Mouse (Mus musculus) kidney, postnatal 25 days (tissue): ENCODE data around the gene Crlf2.

Source experiments
- DNase-seq, 2 experiments: peaks; one replicate each; pipeline ENCODE4 v3.0.0; 2021; ENCODE audit warnings: mixed read lengths in 2 of 2

Crlf2 gene

DNA sequence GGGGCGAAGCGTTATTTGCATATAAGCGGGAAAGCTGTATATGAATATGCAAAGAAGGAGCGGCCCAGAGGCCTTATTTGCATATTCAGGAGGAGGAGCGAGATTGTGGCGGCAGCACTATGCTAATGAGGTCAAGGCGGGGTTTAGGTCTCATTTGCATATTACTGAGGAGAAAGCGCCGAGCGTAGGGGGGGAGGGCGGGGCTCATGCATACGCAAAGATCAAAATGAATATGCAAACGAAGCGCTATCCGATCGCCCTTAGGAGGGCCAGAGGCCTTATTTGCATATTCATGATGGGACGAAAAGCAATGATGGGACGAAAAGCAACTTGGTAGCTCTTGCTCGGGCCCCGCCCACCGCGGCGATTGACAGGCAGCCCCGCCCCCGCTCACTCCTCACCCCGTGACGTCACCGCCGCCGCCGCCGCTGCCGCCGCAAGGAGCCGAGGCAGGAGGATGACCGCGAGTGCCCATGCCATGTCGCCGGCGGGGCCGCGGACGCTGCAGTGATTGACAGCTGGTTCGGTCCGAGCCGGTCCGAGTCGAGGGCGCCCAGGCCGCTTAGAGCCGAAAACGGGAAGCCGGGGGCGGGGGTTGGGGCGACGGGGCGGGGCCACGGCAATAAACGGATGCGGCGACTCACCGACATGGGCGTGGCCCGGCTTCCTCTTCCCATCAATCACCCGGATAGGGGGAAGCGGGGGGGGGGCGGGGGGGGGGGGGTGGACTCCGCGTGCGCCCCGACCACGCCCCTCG lies at the start of gene Crlf2:
TSS of gene Crlf2 (minus strand) at position 590 of the 757 bp plus-strand sequence.
- DNase-seq = peak; percentile 91 to 92

DNA sequence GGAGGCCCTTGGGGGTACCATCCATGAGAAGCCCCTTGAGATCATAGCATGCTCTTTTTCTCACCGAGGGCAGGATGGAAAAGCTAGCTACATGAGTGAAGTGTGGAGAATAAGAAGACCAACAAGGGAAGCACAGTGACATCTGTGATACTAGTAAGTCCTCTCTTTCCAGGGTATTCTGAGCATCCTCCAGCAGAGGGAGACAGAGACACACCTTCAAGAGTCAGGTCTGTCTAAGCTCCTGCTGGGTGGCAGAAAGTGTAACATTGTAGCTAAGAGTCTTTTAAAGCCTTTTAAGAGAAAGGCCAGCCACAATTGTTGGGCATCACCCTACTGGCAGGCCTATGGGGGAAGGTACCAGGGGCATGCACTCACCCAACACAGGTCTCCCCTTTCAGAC lies 43.8 kb upstream of the Crlf2 start:
- peak in 1 of 2 experiments; percentile 43 for DNase-seq

DNA sequence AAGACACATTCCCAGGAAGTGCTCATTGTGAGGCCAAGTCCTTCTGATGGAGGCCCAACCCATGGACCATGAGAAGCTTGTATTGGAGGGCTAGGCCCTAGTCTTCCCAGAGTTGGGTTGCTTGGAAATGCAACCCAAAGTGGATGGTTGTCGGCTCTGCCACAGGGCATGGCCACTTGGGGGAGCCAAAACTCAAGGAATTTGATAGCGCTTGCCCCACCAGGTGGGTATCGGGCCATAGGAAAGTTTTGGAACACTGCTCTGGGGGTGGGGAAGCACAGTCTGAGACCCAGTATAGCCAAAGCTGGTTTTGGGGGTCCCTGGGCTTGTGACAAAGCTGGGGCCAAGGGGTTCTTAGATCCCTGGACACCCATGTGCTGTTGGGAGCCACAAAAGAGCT lies 42.3 kb upstream of the Crlf2 start:
- DNase-seq = peak in 1 of 2 experiments; percentile 54

DNA sequence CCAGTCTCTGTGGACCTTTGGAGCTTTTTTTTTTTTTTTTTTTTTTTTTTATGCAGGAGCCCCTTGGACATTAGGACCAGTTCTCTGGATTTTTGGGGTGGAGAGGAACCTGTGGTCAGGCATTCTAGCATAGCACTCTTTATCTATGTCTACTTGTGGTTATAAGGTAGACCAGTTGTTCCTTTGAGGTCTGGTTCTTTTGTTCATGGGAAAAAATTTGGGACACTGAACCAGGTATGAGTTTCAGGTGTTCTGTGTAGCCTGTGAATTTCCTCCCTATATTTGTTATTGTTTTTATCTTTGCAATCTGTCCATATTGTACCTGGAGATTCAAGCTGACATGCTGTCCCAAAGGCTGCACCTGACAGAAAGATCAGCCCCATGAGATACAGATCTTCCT lies 40.1 kb upstream of the Crlf2 start:
- DNase-seq = no peak

DNA sequence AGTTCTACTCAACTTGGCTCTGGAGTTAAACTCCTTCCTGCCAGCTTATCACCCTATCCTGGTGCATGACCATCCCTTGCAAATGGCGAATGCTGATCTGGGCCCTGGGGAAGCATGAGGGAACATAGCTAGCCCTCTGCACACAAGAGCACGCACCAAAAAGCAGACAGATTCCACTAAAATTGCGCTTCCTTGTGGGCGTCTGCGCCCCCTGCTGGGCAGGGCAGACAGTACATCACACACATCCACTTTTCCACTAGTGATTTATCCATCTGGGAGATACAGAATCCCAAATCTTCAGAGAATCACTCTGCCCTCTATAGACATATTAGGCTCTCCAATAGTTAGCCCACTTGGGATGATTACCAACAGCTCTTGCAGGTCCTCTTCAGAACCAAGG lies 37.9 kb upstream of the Crlf2 start:
- peak in 1 of 2 experiments; percentile 36 for DNase-seq

DNA sequence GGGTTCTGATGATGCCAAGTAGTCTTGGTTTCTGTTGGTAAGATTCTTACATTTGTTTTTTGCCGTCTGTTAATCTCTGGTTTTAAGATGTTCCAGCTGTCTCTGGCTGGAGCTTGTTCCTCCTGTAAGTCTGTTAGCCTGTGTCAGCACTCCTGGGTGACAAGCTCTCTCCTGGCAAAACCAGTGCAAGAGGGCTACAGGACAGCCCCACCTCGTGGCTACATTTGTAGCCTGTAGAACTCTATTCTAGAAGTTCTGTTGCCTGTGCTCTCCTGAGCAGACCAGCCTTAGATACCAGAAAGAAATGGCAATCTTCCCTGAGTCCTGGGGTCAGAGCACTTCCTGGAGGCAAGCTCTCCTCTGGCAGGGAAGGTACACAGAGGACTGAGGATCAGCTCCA lies 4.0 kb upstream of the Crlf2 start:
- DNase-seq = no peak

DNA sequence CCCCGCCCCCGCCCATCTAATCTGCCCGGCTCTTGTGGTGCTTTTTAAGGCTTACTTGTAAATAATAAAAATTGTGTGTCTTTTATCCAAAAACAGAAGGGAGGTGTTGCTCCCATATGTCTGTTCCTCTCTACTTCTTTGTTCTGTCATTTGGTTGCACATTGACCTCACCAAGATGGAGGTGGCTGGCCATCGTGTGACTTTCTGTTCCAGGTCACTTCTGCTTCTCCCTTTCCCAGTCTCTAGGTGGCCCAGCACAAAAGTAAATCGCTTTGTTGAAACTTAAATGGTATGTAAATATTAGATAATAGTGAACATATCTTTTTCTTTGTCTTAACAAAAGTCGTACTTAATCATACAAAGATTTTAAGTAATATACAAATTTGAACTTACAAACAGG lies 398 bp upstream of the Crlf2 start:
- no peak for DNase-seq

DNA sequence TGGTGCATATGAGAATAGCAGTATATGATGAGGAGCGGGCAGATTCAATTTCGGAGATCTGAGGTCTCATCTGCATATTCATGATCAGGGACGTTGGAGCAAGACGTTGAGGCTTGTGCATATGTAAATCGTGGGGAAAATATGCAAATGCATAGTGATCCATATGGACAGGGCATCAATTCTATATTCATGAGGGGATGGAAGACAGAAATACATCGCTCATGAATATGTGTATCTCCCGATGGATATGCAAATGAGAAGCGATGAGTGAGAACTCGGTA lies 730 bp downstream of the Crlf2 start:
- DNase-seq = no peak

DNA sequence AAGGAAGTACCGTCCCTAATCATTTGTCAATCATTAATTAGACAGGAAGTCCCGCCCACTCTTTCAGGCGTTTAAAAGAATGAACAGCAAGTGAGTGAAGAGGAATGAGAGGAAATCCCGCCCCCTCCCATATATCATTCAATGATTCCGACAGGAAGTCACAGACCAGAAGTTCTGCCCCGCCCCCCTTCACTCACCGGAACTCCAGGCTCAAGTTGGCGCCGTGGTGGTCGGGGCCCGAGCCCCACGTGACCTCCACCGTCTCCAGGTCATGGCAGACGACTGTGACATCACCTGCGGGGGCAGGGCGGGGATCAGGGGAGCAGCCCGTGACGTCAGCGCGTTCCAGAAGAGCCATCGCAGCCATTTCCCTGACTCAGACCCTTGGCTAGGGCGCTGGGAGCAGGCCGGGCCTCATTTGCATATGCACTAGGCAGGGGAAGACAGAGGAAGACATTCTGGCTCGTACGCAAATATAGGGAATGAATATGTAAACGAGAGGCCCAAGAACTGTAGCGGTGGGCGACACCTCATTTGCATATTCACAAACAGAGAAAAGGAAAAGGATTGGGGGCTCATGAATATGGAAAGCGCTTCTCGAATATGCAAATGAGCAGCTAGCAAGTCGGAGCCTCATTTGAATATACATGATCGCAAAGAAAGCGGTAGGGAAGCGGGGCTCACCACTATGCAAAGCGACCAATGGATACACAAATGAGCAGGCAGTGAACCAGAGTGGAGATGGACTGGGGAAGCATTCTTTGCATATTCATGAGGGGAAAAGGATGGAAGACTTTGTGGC lies 1.3 kb downstream of the Crlf2 start:
- DNase-seq = peak; percentile 95 to 96

DNA sequence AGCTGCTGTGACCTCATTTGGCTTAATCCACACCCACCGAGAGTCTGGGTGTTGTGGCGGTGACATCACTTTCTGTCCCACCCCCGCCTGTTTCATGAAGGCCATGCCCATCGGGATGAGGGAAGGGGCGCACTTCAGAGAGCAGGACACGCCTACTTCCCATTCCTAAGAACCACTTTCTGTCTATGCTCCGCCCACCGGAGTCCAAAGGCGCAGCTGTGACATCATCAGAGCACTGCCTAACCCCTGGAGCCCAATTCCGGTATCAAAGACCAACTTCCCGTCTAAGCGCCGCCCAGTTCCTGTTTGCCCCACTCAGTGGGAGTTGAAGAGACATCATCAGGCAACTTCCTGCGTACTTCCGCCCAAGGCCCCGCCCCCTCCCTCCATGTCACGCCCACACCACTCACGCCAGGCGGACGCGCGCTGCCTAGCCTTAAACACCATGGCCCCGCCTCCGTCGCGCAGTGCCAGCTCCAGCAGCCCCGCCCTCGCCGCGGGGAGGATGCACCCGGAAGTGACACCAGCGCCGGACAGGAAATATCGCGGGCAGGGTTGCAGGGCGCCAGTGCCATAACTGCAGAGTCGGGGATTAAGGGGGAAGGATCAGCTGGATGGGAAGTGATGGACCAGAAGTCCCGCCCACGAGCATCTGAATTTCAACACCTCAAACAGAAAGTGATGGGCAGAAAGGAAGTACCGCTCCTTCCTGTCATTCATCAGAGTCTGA lies 2.0 kb downstream of the Crlf2 start:
- DNase-seq = peak; percentile 82 to 92

DNA sequence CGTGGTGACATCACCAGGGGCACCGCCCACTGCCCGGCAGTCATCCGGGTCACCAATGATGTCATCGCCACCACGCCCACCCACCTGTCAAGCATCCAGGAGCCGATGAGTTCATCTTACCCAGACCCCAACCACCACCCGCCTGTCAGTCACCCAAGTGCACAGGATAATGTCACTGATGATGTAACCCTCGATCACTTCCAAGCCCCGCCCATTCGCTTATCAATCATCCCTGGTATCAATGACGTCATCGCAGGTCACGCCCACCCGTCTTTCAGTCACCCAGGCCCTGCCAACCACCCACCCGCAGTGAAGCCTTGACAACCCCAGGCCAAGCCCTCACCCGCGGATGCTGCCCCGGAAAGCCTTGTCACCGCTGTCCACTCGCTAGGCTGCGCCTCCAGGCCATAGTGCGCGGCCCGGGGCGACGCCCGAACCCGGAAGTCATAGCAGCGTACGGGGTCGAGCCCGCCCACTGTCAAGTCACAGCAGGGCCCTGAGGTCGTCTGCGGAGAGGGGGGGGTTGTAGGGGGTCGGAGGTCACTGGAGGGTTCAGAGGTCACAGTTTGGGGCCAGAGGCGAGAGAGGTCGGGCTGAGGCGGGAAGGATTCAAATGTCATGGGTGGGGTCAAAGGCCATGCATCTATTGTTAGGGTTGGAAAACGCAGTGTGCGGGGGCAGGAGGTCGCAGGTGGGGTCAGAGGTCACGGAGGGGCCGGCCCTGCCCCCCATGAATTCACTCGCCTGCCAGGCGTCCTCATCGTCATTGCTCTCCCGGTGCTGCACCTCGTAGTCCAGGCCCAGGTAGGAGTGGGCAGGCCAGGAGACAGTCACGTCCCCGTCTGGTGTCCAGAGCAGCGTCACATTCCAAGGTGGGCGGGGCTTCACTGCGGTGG lies 2.9 kb downstream of the Crlf2 start:
- peak; percentile 17 to 54 for DNase-seq

DNA sequence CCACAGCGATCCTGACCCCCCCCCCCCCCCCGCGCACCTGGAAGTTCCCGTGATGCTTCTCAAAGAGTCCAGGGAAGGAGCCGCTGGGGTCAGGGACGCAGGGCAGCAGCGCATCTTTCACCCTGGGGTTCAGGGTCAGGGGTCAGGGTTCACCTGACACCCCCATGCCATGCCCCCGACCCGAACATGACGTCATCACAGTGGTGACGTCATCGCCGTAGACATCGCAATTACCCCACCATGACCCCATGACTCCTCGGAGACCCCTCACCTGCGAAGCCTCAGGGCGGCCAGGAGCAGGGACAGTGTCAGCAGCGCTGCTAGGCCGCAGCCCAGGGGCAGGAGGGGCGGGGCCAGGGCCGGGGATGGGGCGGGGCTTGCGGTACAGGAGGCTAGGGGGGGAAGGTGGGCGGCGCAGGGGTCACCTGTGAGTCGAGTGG lies 3.5 kb downstream of the Crlf2 start:
- DNase-seq = no peak

DNA sequence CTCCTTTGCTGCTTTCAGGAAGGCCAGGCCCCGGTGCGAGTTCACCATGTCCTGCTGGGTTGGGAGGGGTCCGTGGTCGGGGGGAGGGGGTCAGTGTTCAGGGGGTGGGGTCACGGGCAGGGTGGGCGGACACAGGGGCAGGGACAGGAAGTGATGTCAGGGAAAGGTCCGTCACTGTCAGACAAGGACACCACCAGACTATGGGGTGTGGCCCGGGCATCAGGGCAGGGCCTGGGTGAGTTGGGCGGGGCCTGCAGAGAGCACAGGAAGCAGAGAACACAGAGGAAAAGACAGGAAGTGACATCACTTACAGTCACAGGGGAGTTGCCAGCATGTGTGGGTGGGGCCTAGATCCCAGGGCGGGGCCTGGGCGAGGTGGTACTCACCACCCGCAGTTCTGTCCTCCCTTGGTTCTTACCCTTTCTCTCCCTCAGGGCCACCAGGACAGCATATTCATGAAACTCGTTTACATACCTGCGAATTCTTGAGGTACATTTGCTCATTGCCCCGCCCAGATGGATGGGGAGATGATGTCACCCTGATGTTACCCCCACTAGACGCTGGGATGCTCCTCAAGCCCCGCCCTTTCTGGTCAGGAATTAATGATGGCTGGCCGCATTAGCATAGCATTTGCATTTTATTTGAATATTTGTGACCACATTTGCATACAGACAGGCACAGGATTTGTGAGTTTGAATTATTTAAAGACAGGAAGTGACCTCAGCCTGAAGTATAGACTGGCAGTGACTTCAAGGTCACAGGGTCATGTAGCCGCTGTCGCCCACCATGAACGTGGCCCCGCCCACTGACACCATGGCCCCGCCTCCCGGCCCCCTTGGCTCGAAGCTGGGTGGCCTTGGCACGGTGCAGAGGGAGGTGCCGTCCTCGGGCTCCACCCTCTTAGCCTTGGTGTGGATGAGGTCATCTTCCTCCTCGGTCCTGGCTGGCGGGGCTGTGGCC lies 4.4 kb downstream of the Crlf2 start:
- DNase-seq = no peak

DNA sequence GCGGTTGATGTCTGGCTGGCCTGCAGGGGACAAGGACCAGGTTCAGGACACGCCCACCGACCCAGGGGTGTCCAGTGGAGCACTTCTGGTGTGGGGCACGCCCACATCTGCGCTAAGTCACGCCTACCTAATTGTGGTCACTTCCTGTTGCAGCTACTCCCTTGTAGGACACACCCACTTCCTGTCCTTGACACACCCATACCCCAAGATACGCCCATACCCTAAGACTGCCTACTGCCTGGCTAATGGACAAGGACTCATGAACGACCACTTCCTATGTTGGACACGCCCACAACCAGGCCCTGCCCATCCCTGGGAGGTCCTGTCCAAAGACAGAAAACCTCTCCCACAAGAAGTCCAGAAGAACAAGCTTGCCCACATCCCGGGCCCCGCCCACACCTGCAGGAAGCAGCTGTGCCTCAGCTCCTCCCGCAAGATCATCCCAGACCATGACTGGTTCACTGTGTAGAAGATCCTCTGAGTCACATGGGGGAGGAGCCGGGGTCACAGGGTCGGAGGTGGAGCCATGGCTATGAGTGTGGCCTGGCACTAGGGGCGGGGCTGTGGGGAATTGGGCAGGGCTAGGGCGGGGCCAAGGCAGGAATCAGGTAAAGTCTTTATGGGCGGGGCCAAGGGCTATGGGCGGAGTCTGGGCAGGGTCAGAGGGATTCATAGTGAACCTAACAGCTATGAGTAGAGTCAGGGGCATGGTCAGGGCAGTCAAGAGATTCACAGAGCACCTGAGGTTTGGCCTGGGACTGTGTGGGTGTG lies 5.4 kb downstream of the Crlf2 start:
- peak; percentile 6 to 42 for DNase-seq

DNA sequence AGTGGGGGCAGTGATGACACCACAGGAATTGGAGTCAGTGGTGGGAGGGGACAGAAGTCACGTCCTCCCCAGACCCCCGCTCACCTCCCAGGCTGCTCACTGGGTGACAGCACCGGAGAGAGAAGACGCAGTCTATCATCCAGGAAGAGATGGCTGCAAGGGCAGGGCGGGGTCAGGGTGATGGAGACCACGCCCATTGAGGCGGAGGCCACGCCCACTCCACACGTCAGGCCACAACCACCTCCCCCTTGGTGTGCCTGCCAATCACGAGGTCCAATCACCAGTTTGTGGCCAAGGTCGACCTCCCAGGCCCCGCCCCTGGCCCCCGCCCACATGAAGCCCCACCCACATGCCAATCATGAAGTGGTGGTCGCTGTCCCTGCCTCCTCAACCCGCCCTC lies 6.3 kb downstream of the Crlf2 start:
- no peak for DNase-seq

DNA sequence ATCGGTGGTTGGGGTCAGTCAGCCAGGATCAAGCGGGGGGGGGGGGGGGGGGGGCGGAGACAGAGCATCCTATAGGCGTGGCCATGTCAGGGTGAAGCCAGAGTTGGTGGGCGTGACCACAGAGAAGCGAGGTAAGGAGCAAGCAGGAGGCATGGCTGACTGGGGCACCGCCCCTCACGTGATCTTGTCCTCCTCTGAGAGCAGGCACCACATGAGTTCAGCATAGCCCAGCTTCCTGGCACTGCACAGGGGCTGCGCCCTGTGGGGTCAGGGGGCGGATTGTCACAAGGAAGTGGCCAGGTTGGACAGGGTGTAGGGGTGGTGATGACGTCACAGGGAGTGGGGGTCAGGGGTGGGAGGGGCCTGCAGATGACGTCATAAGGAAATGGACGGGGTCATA lies 6.7 kb downstream of the Crlf2 start:
- DNase-seq = peak in 1 of 2 experiments; percentile 33

DNA sequence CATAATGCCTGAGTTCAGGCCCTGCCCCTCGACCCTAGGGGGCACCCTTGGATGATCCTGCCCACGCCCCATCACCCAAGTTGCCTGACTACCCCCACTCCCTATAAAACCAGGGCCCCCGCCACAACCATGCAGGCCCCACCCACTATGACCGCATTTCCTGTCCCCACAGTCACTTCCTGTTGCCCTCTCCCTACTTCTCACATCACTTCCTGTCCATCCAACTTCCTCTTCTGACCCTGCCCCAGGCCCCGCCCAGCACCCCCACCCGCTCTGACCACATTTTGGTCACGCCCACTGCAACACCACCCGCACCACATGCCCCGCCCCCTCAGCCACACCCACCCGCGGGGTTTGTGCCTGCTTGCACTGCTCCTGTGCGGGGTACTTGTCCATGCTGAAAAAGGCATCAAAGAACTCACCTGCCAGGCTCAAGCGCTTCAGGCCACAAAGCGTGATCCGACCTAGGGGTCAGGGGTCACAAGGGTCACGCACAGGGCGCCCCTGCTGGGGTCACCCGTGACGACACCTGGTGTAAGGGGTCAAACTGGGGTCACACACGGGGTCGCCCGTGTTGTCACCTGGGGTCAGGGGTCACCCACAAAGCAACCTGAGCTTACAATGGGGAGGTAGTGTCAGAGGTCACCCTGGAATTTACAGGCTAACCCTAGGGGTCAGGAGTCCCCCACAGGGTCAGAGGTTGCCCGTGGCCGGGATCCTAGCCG lies 7.6 kb downstream of the Crlf2 start:
- DNase-seq = peak in 1 of 2 experiments; percentile 47

DNA sequence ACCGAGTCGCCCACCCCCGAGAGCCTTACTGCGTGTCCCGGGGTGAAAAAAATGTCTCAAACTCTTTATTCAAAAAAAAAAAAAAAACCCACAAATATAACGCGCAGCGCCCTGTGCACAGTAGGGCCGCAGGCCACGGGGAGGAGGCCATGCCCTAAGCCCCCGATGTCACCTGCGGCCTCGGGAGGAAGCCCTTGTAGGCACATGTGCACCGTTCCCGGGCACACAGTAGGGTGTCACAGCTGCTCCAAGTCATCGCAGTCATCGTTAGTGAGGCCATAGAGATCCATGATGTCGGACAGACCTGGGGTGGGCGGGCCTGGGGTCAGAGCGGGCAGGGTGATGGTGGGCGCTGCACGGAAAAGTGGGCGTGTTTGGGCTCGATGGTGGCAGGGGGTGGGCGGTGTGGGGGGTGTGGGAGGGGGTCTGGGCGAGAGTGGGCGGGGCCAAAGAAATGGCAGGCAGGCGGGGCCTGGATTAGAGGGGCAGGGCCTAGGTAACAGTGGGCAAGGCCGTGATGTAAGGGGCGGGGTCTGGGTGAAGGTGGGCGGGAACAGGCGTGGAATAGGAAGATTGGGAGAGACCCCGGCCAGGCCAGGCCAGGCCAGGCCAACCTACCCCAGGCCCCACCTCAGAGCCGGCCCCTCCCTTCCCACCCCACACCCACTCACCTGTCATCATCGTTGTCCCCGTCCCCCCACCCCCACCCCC lies 8.4 kb downstream of the Crlf2 start:
- peak in 1 of 2 experiments; percentile 36 for DNase-seq

DNA sequence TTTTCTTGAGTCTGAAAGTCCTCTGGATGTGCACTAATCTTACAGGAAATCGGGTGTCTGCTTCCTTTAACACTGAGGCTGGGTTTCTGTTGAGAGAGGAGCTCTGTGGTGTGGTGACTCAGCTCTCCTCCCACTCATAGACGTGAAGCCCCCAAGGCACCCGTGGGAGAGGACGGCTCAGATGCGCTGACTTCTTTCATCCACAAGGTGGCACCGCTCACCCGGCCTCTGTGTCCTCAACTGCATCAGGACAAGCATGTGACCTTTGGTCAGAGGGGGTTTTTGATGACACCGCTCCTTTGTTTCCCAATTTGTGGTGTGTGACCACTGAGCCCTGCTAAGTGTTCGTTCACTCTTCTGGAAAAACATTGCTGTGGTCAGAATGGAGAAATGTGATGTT lies 10.1 kb downstream of the Crlf2 start:
- DNase-seq = peak in 1 of 2 experiments; percentile 14
